Mouse (Mus musculus) kidney, adult 2 months (tissue): ENCODE data around the gene Parvg.

Experiments used
- CTCF ChIP-seq: fragments of 200-500 bp; conservative IDR thresholded peaks from 2 replicates; pipeline ENCODE4 v1.5.1; 2011; ENCODE audit warnings: low read depth, mild to moderate bottlenecking, control low read depth, low read length, moderate library complexity, mixed read lengths; ENCODE audit not compliant: insufficient read depth, insufficient read length
- POLR2A ChIP-seq: fragments of 200-500 bp; IDR thresholded peaks from one replicate; pipeline ENCODE4 v1.6.1; 2011; ENCODE audit warnings: low read depth, low read length, control low read depth

- TF ChIP-seq CTCF (no peak), POLR2A (no peak)
Measured at GRCm38 (mm10) chr15:84278656-84279055, 45.2 kb upstream of the Parvg start.
